Mouse (Mus musculus) left cerebral cortex, adult 9 months (tissue): ENCODE measurements at regions not wholly inside any gene's neighbourhood (a gene's known extent, or its start where the extent isn't known, plus 50 kb on each side); places are given as distances from the start of the nearest gene placed in this dataset.

ENCODE experiments used
- DNase-seq, 2 experiments: peaks; one replicate each; pipeline ENCODE4 v3.0.0; 2022; ENCODE audit warnings: low spot score in 2 of 2

DNA sequence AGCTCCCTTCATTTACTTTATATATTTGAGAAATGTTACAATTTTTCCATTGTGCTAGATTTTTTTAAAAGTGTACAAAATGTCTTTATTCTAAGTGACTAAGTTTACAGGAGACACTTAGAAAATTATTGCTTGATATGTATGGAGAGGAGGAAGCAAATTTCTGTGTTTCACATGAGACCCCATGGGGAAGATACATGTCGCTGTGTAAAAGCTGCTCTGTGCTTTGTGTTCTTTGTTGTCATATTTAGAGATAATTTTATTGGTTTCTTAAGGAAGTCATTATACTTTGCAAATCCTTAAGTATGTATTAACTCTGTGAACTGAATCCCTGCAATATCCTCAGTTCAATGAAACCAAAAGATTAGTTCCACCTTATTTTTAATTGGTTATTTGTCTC, 406.0 kb upstream of the 1700003H04Rik start:
- no peak for DNase-seq

DNA sequence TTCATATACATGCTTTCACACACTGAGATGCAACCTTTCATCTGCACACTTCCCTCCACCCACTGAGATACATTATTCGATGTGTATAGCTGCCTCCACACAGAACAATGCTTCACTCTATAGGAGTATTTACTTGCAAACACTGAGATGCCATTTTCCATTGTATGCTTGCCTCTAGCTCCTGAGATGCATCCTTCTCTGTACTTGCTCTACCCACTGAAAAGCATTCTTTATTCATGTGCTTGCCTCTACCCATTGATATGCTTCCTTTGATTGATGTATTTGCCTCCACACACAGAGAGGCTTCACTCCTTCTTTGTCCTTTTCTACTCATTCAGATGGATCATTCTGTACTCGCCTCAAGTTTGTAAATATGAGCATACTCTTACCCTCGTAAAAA, 405.6 kb upstream of the 1700003H04Rik start:
- no peak for DNase-seq

DNA sequence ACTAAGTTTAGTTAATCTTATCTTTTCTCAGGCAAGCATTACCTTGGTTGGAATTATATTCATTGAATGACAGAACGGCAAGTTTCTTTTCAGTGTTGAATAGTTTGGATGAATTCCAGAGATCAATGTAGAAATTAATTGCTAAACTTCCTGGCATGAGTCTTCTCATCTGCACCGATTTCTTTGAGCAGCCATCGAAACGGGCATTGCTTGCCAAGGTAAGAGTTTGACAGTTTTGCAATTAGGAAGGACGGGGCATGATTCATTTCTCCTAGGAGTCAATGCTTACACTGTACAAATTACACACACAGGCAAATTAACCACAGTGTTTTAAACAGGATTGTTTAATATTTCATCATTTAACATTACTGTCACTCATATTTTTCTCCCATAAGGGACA, 404.5 kb upstream of the 1700003H04Rik start:
- DNase-seq, result no peak

DNA sequence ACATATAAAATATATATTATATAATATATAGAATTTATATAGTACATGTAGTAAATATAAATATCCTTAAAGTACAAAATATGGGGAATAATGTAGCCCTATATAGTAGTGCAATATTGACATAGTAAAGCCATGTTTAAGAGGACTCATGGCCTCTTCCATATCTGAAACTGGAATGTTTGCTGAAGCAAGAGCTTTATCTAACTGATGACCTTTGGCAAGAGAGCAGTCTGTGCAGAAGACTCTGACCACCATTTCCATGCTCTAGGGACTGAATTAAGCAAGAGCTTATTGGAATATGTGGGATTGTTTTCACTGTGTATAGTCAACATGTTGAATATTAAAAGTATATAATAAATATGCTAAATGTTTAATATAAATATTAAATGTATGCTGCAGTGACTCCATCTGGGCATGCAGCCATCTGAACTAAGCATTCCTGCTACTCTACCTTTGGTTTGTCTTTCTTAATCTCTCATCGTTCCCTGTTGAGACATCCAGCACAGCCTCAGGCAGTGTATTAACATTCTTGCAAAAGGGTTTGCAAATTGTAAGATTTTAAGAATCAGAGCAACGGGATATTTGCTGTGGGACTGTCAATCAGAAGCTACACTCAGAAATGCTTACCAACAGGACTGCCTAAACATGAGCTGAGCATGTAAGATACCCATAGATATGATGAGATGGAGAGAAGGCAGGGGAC, 354.4 kb upstream of the 1700003H04Rik start:
- DNase-seq, result no peak

DNA sequence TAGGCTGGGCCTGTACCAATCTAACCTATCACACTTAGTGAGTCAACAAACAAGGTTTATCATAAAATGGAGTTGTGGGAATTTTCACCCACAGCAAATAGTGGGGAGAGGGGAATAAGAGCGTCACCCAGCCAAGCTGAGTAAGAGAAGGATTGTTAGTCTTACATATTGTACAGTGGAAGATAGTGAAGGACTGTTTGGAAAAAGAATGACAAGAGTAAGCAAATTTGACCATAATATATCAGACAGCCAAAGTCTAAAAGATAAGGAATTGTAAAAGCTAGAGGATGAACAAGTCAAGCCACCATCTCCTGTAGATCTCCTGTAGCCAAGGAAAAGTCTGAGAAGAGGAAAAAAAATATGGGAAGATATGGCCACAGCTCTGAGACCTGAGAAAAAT, 351.8 kb upstream of the 1700003H04Rik start:
- no peak for DNase-seq

DNA sequence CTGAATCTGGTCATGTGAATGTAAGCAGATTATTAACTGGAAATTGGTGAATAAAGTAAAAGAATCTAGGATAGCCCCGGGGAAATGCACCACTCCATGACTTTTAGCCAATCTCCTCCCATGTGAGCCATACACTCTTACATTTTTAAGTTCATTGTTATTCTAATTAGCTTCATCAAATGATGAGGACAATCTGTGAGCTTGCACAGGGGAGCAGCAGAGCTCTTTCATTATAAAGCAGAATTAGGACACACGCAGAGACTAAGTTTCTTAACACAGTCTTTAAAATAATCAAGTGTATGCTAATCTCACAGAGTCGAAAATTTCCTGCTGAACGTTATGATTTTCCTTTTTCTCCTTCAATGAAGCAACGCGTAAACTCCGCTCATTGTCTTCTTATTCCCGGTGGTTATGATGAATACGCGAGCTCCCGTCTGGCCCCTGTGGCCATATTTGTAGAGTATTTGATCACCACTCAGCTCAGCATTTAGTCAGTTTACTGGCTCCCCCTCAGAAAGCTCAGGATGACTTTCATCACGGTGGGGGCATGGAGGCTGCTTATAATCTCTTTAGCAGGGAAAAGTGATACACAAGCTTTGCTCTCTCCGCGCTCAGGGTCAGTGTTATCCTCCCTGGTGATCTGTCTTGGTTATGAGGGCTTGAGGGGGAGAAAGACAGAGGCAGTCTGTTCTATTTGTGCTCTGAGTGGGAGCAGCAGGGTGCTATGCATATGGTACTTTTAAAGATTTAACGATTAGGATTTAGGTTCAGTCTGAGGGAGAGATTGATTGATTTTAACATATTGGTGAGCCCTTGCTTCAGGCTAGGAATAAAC, 350.1 kb upstream of the 1700003H04Rik start:
- DNase-seq, result peak in 1 of 2 experiments; percentile 1

DNA sequence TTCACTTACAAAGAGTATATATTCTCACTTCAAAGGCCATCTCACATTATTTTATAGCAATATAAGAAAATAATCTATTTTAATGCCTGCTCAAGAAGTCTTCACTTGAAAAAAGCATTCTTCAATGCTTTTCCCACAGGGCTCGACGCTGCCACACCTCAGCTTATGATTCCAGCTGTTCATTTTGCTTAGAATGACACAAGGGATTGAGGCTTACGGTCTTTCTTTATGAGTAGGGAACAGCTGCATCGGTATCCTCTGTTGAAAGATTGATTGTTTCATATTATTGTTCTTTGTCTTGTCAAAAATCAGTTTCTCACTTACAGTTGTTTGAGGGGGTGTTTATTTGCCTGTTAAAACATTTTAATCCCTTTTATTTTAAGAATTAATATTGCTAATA, 328.0 kb upstream of the 1700003H04Rik start:
- DNase-seq, result no peak
